Mouse (Mus musculus) heart, embryonic 13.5 days (tissue): ENCODE results near the gene Gm4201. TPM values are rescaled to one million over a fixed set of nuclear protein-coding genes. Genes with fewer than 3 reads are reported as not detected.
"Not testable (repeated sequence)": the region's sequence is repeated elsewhere in the genome, so short reads cannot be mapped to it uniquely, and the experiment has no call there.

Experiments
- ATAC-seq: fragments of 200-750 bp; cut with Nextera tagmentation; 2 replicates; pipeline ENCODE4 v1.8.0; 2017; ENCODE audit warnings: moderate TSS enrichment; ENCODE audit not compliant: insufficient number of reproducible peaks, low FRiP score, low TSS enrichment; ENCODE audit errors: extremely low read depth
- H3K27ac ChIP-seq: fragments of 300-500 bp; sonication (generic); replicated peaks from 2 replicates; pipeline ENCODE4 v1.5.1; 2015; ENCODE audit warnings: moderate library complexity, mild to moderate bottlenecking, inconsistent platforms
- H3K27me3 ChIP-seq: fragments of 300-500 bp; sonication (generic); replicated peaks from 2 replicates; pipeline ENCODE4 v1.6.1; 2015; ENCODE audit warnings: mild to moderate bottlenecking, inconsistent platforms
- H3K36me3 ChIP-seq: fragments of 300-500 bp; sonication (generic); 2 replicates; pipeline ENCODE4 v1.6.1; 2015; ENCODE audit warnings: mild to moderate bottlenecking, inconsistent platforms
- H3K4me1 ChIP-seq: fragments of 300-500 bp; sonication (generic); 2 replicates; pipeline ENCODE4 v1.6.1; 2015; ENCODE audit warnings: inconsistent platforms
- H3K4me2 ChIP-seq: fragments of 300-500 bp; sonication (generic); 2 replicates; pipeline ENCODE4 v1.6.1; 2015; ENCODE audit warnings: inconsistent platforms, mild to moderate bottlenecking, moderate library complexity
- H3K4me3 ChIP-seq: fragments of 300-500 bp; sonication (generic); 2 replicates; pipeline ENCODE4 v1.5.1; 2015; ENCODE audit warnings: moderate library complexity, mild to moderate bottlenecking, inconsistent platforms
- H3K9ac ChIP-seq: fragments of 300-500 bp; sonication (generic); 2 replicates; pipeline ENCODE4 v1.6.1; 2015; ENCODE audit warnings: inconsistent platforms, mild to moderate bottlenecking, moderate library complexity
- H3K9me3 ChIP-seq: fragments of 300-500 bp; sonication (generic); 2 replicates; pipeline ENCODE4 v1.6.1; 2016; ENCODE audit warnings: inconsistent platforms
- WGBS: fragments of 180-500 bp; shearing (Covaris S2); methylation state at CpG from one replicate; pipeline ENCODE4 v1.1.7; 2015; ENCODE audit warnings: mixed read lengths; 5-methylcytosine and 5-hydroxymethylcytosine counted together
- polyA plus RNA-seq: library from polyadenylated mRNA; unstranded; fragments of >200 nt; fragmentation: Nextera tagmentation; extraction: Ambion mirVana; gene quantifications from 2 replicates; pipeline ENCODE4 v1.2.1, GENCODE M21; 2015

Gm4201 gene
- polyA plus RNA-seq, result not detected in 2 replicates

DNA sequence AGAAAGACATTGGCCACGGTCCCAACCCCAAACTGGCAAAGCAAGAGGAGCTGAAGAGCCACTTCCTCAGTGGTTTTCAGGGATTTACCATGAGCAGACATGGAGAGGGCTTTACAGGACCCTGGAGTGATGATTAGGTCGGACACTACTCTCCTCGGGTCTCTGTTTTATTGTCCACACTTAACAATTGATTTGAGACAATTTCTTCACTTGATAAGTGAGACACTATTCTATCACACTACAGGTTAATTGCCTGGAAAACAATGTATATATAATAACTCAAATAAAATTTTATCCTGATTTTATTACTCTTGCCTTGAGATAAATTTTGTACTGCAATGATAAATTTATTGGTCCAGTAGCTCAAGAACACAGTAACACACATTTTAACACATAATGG, at the start of gene Gm4201:
Gene Gm4201 (minus strand): TSS at position 101 of the 400 bp plus-strand sequence.
- H3K4me2 ChIP-seq, H3K9ac ChIP-seq, ATAC-seq, H3K27ac ChIP-seq, H3K27me3 ChIP-seq, H3K4me1 ChIP-seq, H3K36me3 ChIP-seq, H3K9me3 ChIP-seq, H3K4me3 ChIP-seq: not testable (repeated sequence)
- no CpG with 5 or more reads among the region's 3 CpGs for WGBS

DNA sequence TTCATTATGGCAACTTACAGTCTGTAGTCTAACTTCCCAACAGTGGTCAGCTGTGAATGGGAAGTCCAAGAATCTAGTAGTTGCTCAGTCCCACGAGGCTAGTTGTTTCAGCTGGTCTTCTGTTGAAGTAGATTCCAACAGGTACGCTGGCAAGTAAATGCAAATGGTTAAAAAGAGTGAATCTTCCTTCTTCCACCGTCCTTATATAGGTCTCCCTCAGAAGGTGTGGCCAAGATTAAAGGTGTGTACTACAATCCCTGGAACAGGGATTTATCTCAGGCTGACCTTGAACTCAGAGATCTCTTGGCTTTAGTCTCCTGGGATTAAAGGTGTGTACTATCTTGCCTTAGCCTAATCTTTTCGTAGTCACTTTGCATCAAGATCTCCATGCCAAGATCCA, 22.9 kb upstream of the Gm4201 start, which contains the start of gene Gm4565:
Gene Gm4565 (minus strand): TSS at position 101 of the 400 bp plus-strand sequence.
- not testable (repeated sequence) for H3K4me3 ChIP-seq, H3K27me3 ChIP-seq, H3K9me3 ChIP-seq, H3K27ac ChIP-seq, H3K36me3 ChIP-seq, H3K4me2 ChIP-seq, H3K9ac ChIP-seq, ATAC-seq, H3K4me1 ChIP-seq
- WGBS, result 59% methylated on average over 2 of the region's 4 CpGs

- not testable (repeated sequence) for H3K9ac ChIP-seq, H3K4me3 ChIP-seq, H3K27me3 ChIP-seq, H3K4me2 ChIP-seq, ATAC-seq, H3K4me1 ChIP-seq, H3K9me3 ChIP-seq, H3K36me3 ChIP-seq, H3K27ac ChIP-seq
- no CpG with 5 or more reads among the region's 1 CpGs for WGBS
Measured at GRCm38 (mm10) chr7:22534787-22535186, 30.4 kb downstream of the Gm4201 start, which contains the start of gene Gm8677. Gene Gm8677 (minus strand): TSS chr7:22534887.

DNA sequence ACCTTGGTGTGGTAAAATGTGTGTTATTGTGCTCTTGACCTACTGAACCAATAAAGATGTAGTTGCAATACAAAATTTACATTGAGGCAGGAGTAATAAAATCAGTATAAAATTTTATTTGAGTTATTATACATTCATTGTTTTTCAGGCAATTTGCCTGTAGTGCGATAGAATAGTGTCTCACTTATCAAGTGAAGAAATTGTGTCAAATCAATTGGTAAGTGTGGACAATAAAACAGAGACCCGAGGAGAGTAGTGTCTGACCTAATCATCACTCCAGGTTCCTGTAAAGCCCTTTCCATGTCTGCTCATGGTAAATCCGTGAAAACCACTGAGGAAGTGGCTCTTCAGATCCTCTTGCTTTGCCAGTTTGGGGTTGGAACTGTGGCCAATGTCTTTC, 42.5 kb downstream of the Gm4201 start, which contains the start of gene Vmn1r152:
Gene Vmn1r152 (plus strand): TSS at position 301 of the 400 bp plus-strand sequence.
- not testable (repeated sequence) for H3K9ac ChIP-seq, H3K4me1 ChIP-seq, H3K36me3 ChIP-seq, H3K4me2 ChIP-seq, H3K9me3 ChIP-seq, H3K27ac ChIP-seq, H3K4me3 ChIP-seq, ATAC-seq, H3K27me3 ChIP-seq
- no CpG with 5 or more reads among the region's 3 CpGs for WGBS

Other genes starting within 250 kb of the Gm4201 start
- gene Gm4187, start 235.6 kb downstream of the Gm4201 start, polyA plus RNA-seq, result not detected in 2 replicates
- gene Gm8660, start 194.3 kb downstream of the Gm4201 start, polyA plus RNA-seq, result not detected in 2 replicates
- gene Vmn1r148, start 151.8 kb downstream of the Gm4201 start, polyA plus RNA-seq, result not detected in 2 replicates
- gene Vmn1r149, start 127.1 kb downstream of the Gm4201 start, polyA plus RNA-seq, result not detected in 2 replicates
- not detected in 2 replicates for gene Gm10665, start 101.3 kb downstream of the Gm4201 start, polyA plus RNA-seq
- gene Vmn1r151, start 65.7 kb downstream of the Gm4201 start, polyA plus RNA-seq, result not detected in 2 replicates
- not detected in 2 replicates for gene Vmn1r152, start 42.4 kb downstream of the Gm4201 start, polyA plus RNA-seq
- not detected in 2 replicates for gene Gm8677, start 30.5 kb downstream of the Gm4201 start, polyA plus RNA-seq
- gene Gm4565, start 22.8 kb upstream of the Gm4201 start, polyA plus RNA-seq, result not detected in 2 replicates
- gene Vmn1r155, start 92.7 kb upstream of the Gm4201 start, polyA plus RNA-seq, result not detected in 2 replicates
- not detected in 2 replicates for gene Gm8693, start 127.0 kb upstream of the Gm4201 start, polyA plus RNA-seq
- not detected in 2 replicates for gene Gm4567, start 154.4 kb upstream of the Gm4201 start, polyA plus RNA-seq
- not detected in 2 replicates for gene Vmn1r157, start 196.4 kb upstream of the Gm4201 start, polyA plus RNA-seq
- gene Vmn1r158, start 225.4 kb upstream of the Gm4201 start, polyA plus RNA-seq, result not detected in 2 replicates